Mouse (Mus musculus): ENCODE measurements around the gene Them5. TPM values are rescaled to one million over a fixed set of nuclear protein-coding genes. Genes with fewer than 3 reads are reported as not detected.

Them5 gene
- total RNA-seq (2021) = under 1 TPM in 1 of 2 experiments, not detected in 1; 0.28 TPM
- long read RNA-seq, experiment 1 = 0 reads
- long read RNA-seq, experiment 2 = 0 reads

DNA sequence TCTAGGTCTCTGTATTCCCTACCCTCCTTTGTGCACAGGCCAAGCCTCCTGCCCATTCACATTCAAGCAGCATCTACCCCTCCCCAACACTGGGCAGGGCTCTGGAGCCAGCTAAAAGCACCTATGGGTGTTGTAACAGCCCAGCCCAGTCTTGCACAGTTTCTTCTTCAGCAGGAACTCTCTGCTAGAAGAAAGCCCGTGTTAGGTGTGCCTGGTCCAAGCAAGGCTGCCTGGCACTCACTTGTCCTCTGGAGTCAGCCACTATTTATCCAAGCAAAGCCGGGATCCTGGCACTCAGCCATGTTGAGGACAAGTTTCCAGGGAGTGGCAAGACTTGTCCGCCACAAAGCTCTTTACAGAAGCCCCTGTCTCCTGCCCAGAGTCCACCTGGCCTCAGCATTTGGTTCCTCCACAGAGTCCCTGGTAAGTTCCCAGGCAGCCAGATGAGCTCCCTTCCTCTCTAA lies at the start of gene Them5:
Them5 (plus strand) TSS at position 141 of the 464 bp plus-strand sequence.
- no peak for DNase-seq

GRCm38 (mm10) chr3:94305457-94305856 lies 36.4 kb upstream of the Them5 start:
- no peak for DNase-seq

- DNase-seq = no peak
Observed at GRCm38 (mm10) chr3:94306975-94307374, 34.9 kb upstream of the Them5 start.

- DNase-seq = peak; percentile 95
Observed at GRCm38 (mm10) chr3:94309633-94310363, 32.1 kb upstream of the Them5 start, which contains the start of gene Them4. Them4 (plus strand) TSS chr3:94310089.

- DNase-seq = no peak
Observed at GRCm38 (mm10) chr3:94310491-94310890, 31.4 kb upstream of the Them5 start.

DNA sequence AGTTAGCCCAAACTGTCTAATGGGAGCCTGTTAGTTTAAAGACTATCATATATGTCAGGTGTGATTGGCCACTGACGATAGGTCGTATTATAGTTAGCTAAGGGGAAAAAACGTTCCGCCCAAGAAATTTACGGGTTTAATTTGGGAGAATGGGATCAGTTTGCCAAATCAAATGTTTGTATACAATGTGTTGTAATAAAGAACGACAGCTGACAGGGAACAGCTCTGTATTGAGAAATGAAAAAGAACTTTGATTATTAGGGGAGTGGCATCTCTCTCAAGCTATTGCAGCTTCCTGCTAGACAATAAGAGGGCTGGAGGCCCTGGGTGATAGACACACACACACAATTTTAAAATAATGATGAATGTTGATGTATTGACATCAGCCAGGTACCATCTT lies 31.0 kb upstream of the Them5 start:
- no peak for DNase-seq

GRCm38 (mm10) chr3:94311376-94311775 lies 30.5 kb upstream of the Them5 start:
- no peak for DNase-seq

- DNase-seq = no peak
Observed at GRCm38 (mm10) chr3:94328681-94329080, 13.2 kb upstream of the Them5 start.

GRCm38 (mm10) chr3:94334442-94334841 lies 7.5 kb upstream of the Them5 start:
- DNase-seq = no peak

GRCm38 (mm10) chr3:94338522-94338921 lies 3.4 kb upstream of the Them5 start:
- DNase-seq = no peak

GRCm38 (mm10) chr3:94342552-94342951 lies 653 bp downstream of the Them5 start:
- DNase-seq = no peak

DNA sequence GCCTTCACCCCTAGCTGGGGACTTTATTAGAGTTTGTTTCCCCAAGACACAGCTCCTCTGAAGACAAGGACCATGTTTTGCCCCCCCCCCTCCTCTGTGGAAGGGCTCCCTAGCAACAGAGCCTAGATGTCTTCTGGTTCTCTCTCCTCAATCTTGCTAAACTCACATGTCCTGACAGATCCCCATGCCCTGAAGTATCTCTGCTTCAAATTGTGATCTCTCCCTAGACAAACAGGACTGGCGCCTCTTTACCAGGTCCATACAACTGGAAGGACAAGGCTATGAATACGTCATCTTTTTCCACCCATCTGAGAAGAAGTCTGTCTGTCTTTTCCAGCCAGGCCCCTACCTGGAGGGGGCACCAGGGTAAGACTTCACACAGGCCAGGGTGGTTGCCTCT lies 2.3 kb downstream of the Them5 start:
- no peak for DNase-seq

DNA sequence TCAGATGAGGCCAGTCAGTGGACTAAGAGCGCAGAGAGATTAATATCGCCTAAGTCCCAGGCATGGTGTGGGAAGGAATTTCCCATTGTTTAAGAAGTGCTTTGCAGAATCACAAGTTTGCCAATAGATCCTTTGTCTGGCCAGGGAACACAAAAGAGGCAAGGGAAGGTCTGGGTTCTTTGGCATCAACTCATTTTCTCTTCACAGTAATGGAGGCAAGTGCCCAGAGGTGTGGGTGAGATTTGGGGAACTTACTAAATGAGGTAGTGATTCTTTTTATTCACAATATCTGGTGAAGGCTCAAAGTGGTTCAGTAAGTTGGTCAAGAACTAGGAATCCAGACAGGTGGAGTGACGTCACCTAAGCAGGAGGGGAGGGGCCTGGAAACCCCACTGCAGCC lies 3.0 kb downstream of the Them5 start:
- DNase-seq = no peak

DNA sequence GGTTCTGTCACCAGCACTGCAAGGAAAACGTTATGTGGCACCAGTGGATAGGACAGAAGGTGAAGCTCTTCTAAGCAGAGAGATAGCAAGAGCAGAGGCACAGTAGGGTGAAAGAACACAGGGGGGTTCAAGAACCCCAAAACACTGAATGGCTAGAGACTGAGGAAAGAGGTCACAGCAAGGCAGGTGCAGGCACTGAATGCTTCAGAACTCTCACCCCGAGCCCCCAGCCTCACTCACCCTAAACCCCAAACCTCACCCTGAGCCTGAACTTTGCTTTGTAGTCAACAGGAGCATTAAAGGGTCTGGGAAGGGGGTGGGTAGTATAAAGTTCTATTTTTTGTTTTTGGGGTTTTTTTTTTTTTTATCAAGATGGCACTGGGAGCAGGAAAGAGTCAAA lies 6.2 kb downstream of the Them5 start:
- DNase-seq = no peak

GRCm38 (mm10) chr3:94360812-94361211 lies 18.9 kb downstream of the Them5 start:
- no peak for DNase-seq

DNA sequence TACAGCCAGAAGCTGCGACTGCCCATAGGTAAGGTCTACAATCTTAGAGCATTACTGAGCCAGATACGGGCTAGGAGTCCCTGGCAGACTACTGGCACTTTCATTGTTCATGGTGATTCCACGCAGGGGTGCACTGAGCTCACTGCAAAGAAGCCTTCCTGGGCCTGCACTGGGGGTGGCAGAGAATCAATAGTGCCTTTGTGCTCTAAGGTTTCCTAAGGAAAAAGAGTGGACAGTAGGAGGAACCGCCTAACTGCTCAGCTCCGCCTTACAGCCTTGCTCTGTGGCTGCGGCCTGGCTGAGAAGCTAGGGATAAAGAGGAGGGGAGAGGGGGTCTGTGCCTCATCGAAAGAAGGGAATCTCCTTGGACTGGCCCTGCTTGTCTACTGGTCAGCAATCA lies 20.2 kb downstream of the Them5 start, which contains the start of gene C2cd4d:
C2cd4d (plus strand) TSS at position 301 of the 400 bp plus-strand sequence.
- DNase-seq = no peak

- peak; percentile 54 for DNase-seq
Observed at GRCm38 (mm10) chr3:94363291-94364153, 21.6 kb downstream of the Them5 start.

- no peak for DNase-seq
Observed at GRCm38 (mm10) chr3:94364154-94364526, 22.2 kb downstream of the Them5 start.

DNA sequence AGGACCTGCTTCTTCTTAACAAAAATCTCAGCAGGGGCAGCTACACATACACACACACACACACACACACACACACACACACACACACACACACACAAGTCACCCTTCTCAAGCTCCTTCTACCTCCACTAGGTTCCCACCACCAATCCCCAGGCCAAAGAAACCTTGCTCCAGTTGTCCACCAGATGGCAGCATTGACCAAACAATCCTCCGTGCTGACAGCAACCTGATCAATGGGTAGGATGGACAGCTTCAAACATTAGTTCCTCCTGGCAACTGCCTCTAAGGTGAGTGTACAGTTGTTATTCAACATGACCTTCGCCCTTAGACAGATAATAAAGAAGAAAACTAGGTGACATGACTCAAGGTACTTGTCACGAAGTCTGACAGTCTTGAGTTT lies 24.9 kb downstream of the Them5 start:
- DNase-seq = peak; percentile 48

- no peak for DNase-seq
Observed at GRCm38 (mm10) chr3:94367511-94367910, 25.6 kb downstream of the Them5 start.

DNA sequence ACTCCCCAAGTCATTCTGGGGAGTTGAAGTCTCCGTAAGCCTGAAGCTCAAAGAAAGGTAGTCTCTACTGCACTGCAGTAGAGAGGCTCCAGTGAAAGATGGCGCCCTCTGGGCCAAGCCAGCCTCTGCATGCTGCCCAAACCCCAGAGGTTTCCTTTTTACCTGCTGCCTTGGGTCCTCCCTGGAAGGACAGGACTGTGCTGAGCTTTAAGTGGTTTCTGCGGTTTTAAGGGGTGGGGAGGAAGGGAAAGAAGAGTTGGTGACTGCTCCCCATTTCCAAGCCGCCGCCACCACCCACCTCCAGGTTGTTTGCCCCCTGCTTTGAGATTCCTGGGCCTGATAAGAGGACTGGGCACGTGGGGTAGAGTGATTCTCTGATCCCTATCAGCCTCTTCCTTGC lies 26.7 kb downstream of the Them5 start:
- DNase-seq = no peak

GRCm38 (mm10) chr3:94369709-94370108 lies 27.8 kb downstream of the Them5 start:
- no peak for DNase-seq

- peak; percentile 85 for DNase-seq
Observed at GRCm38 (mm10) chr3:94371637-94372036, 29.7 kb downstream of the Them5 start.
